Mouse (Mus musculus) limb, embryonic 11.5 days (tissue): ENCODE data around the gene Stt3b. TPM values are rescaled to one million over a fixed set of nuclear protein-coding genes. Genes with fewer than 3 reads are reported as not detected.

Experiments used
- ATAC-seq: fragments of 200-750 bp; cut with Nextera tagmentation; 2 replicates; pipeline ENCODE4 v1.8.0; 2017; ENCODE audit warnings: low read depth; ENCODE audit not compliant: insufficient number of reproducible peaks, low FRiP score, low TSS enrichment
- DNase-seq: peaks from one replicate; pipeline ENCODE4 v3.0.0-alpha.2; 2015; ENCODE audit warnings: low spot score
- H3K27ac ChIP-seq: fragments of 300-500 bp; sonication (generic); replicated peaks from 2 replicates; pipeline ENCODE4 v1.5.1; 2014; ENCODE audit warnings: low read depth, mild to moderate bottlenecking, low read length
- H3K27me3 ChIP-seq: fragments of 300-500 bp; sonication (generic); 2 replicates; pipeline ENCODE4 v1.6.1; 2014; ENCODE audit warnings: mild to moderate bottlenecking, low read length, mixed read lengths; ENCODE audit not compliant: control insufficient read depth, insufficient read depth
- H3K36me3 ChIP-seq: fragments of 300-500 bp; sonication (generic); 2 replicates; pipeline ENCODE4 v1.6.1; 2014; ENCODE audit warnings: mild to moderate bottlenecking, low read length, moderate library complexity, mixed read lengths; ENCODE audit not compliant: control insufficient read depth, insufficient read depth
- H3K4me1 ChIP-seq: fragments of 300-500 bp; sonication (generic); 2 replicates; pipeline ENCODE4 v1.6.1; 2014; ENCODE audit warnings: low read length, mixed read lengths; ENCODE audit not compliant: control insufficient read depth, insufficient read depth
- H3K4me2 ChIP-seq: fragments of 300-500 bp; sonication (generic); 2 replicates; pipeline ENCODE4 v1.6.1; 2014; ENCODE audit warnings: low read depth, mild to moderate bottlenecking, moderate library complexity; ENCODE audit not compliant: severe bottlenecking
- H3K4me3 ChIP-seq: fragments of 300-500 bp; sonication (generic); 2 replicates; pipeline ENCODE4 v1.5.1; 2014; ENCODE audit warnings: low read depth, low read length
- H3K9ac ChIP-seq: fragments of 300-500 bp; sonication (generic); 2 replicates; pipeline ENCODE4 v1.6.1; 2014; ENCODE audit warnings: mild to moderate bottlenecking, low read length
- H3K9me3 ChIP-seq: fragments of 300-500 bp; sonication (generic); 2 replicates; pipeline ENCODE4 v1.6.1; 2016; ENCODE audit warnings: low read length; ENCODE audit not compliant: control insufficient read depth
- WGBS: fragments of 180-500 bp; shearing (Covaris S2); extraction: QIAGEN DNeasy Blood & Tissue Kit; methylation state at CpG from one replicate; pipeline ENCODE4 v1.1.7; 2014; 5-methylcytosine and 5-hydroxymethylcytosine counted together
- polyA plus RNA-seq: library from polyadenylated mRNA; unstranded; fragments of >200 nt; fragmentation: Nextera tagmentation; extraction: Ambion mirVana; gene quantifications from 2 replicates; pipeline ENCODE4 v1.2.1, GENCODE M21; 2014

The Stt3b gene
- polyA plus RNA-seq, 1 experiment from 2014 or later, result 109 TPM

GRCm38 (mm10) chr9:115309977-115310345, 260 bp downstream of the Stt3b start:
- peak overlapping the region; percentile 98 for H3K4me3 ChIP-seq
- H3K4me2 ChIP-seq, result peak overlapping the region; percentile 62
- H3K9ac ChIP-seq, result peak overlapping the region; percentile 99
- peak overlapping the region; percentile 96 for H3K27ac ChIP-seq
- 0% methylated on average over 39 of the region's 42 CpGs for WGBS
- DNase-seq, result no peak
- H3K36me3 ChIP-seq, result no peaks in the 10 kb centered on the region
- ATAC-seq, result peak; percentile 75; the same call in 1 of the 2 replicates
- H3K27me3 ChIP-seq, result no peaks in the 10 kb centered on the region
- peaks cover 16% of the 10 kb centered on the region for H3K4me1 ChIP-seq
- no peaks in the 10 kb centered on the region for H3K9me3 ChIP-seq

- peak overlapping the region; percentile 96 for H3K27ac ChIP-seq
- H3K4me1 ChIP-seq, result peaks cover 16% of the 10 kb centered on the region
- WGBS, result under 1% methylated on average over 64 of the region's 65 CpGs
- H3K9ac ChIP-seq, result peak overlapping the region; percentile 99
- peak overlapping the region; percentile 98 for H3K4me3 ChIP-seq
- H3K9me3 ChIP-seq, result no peaks in the 10 kb centered on the region
- H3K4me2 ChIP-seq, result peak overlapping the region; percentile 62
- DNase-seq, result no peak
- ATAC-seq, result peak; percentile 37
- H3K36me3 ChIP-seq, result no peaks in the 10 kb centered on the region
- H3K27me3 ChIP-seq, result no peaks in the 10 kb centered on the region
These were observed 745 bp downstream of the Stt3b start for GRCm38 (mm10) chr9:115309381-115309971.

- Histone ChIP-seq H3K27ac (peak overlapping the region; percentile 96), H3K36me3 (no peaks in the 10 kb centered on the region), H3K9ac (peak overlapping the region; percentile 99), H3K4me3 (peak overlapping the region; percentile 98), H3K9me3 (no peaks in the 10 kb centered on the region), H3K4me2 (peak overlapping the region; percentile 62), H3K4me1 (peaks cover 16% of the 10 kb centered on the region), H3K27me3 (no peaks in the 10 kb centered on the region)
- whole genome bisulfite sequencing, result under 1% methylated on average over 18 of the region's 18 CpGs
- no peak for ATAC-seq
- peak; percentile 62 for DNase-seq
These were observed 1.3 kb downstream of the Stt3b start for GRCm38 (mm10) chr9:115308941-115309380.

- H3K9me3 ChIP-seq, result no peaks in the 10 kb centered on the region
- H3K27me3 ChIP-seq, result no peaks in the 10 kb centered on the region
- H3K9ac ChIP-seq, result peak overlapping the region; percentile 99; the same call in 1 of the 2 replicates
- no peak overlapping the region for H3K27ac ChIP-seq
- no peak for DNase-seq
- WGBS, result 22% methylated on average over 4 of the region's 4 CpGs
- ATAC-seq, result no peak
- peaks cover 16% of the 10 kb centered on the region for H3K4me1 ChIP-seq
- H3K4me3 ChIP-seq, result peak overlapping the region; percentile 98
- no peaks in the 10 kb centered on the region for H3K36me3 ChIP-seq
- peak overlapping the region; percentile 62 for H3K4me2 ChIP-seq
These were observed 1.8 kb downstream of the Stt3b start for GRCm38 (mm10) chr9:115308401-115308800.

GRCm38 (mm10) chr9:115306202-115306601, 4.0 kb downstream of the Stt3b start:
- H3K4me2 ChIP-seq, result peak overlapping the region; percentile 62; the same call in 1 of the 2 replicates
- H3K4me3 ChIP-seq, result no peak overlapping the region
- 30% methylated on average over 6 of the region's 6 CpGs for WGBS
- H3K36me3 ChIP-seq, result no peaks in the 10 kb centered on the region
- peaks cover 14% of the 10 kb centered on the region for H3K4me1 ChIP-seq
- no peak overlapping the region for H3K9ac ChIP-seq
- no peaks in the 10 kb centered on the region for H3K27me3 ChIP-seq
- DNase-seq (no peak), ATAC-seq (no peak)
- H3K27ac ChIP-seq, result no peak overlapping the region
- H3K9me3 ChIP-seq, result no peaks in the 10 kb centered on the region

GRCm38 (mm10) chr9:115304149-115304548, 6.1 kb downstream of the Stt3b start:
- no peak overlapping the region for H3K4me2 ChIP-seq
- DNase-seq, result no peak
- no peaks in the 10 kb centered on the region for H3K27me3 ChIP-seq
- H3K4me1 ChIP-seq, result peaks cover 14% of the 10 kb centered on the region
- no peaks in the 10 kb centered on the region for H3K9me3 ChIP-seq
- H3K4me3 ChIP-seq, result no peak overlapping the region
- no peak overlapping the region for H3K27ac ChIP-seq
- WGBS, result 81% methylated on average over 4 of the region's 4 CpGs
- H3K9ac ChIP-seq, result no peak overlapping the region
- no peaks in the 10 kb centered on the region for H3K36me3 ChIP-seq
- ATAC-seq, result no peak

GRCm38 (mm10) chr9:115301593-115301992, 8.6 kb downstream of the Stt3b start:
- no peak for DNase-seq
- Histone ChIP-seq H3K4me1 (peaks cover 8% of the 10 kb centered on the region), H3K4me2 (no peak overlapping the region), H3K4me3 (no peak overlapping the region), H3K36me3 (no peaks in the 10 kb centered on the region), H3K27ac (no peak overlapping the region), H3K27me3 (no peaks in the 10 kb centered on the region), H3K9me3 (no peaks in the 10 kb centered on the region), H3K9ac (no peak overlapping the region)
- ATAC-seq, result no peak
- 84% methylated on average over 7 of the region's 7 CpGs for WGBS

- H3K27me3 ChIP-seq, result no peaks in the 10 kb centered on the region
- no peak overlapping the region for H3K9ac ChIP-seq
- H3K4me2 ChIP-seq, result no peak overlapping the region
- WGBS, result 98% methylated on average over 6 of the region's 6 CpGs
- peaks cover 3% of the 10 kb centered on the region for H3K4me1 ChIP-seq
- no peak overlapping the region for H3K4me3 ChIP-seq
- DNase-seq, result no peak
- ATAC-seq, result no peak
- no peak overlapping the region for H3K27ac ChIP-seq
- no peaks in the 10 kb centered on the region for H3K9me3 ChIP-seq
- no peaks in the 10 kb centered on the region for H3K36me3 ChIP-seq
These were observed 9.1 kb downstream of the Stt3b start for GRCm38 (mm10) chr9:115301002-115301579.
